Mouse (Mus musculus) megakaryocyte-erythroid progenitor cell, adult 5-6 weeks (primary cell): Measurements from ENCODE around the gene Ccr1l1. TPM values are rescaled to one million over a fixed set of nuclear protein-coding genes. Genes with fewer than 3 reads are reported as not detected.
A peak's percentile ranks its signal among the peaks of the same experiment; 100 is the strongest.

Experiments
- ATAC-seq: replicated peaks from 2 replicates; pipeline ENCODE4 v1.8.0; 2016; ENCODE audit warnings: mild to moderate bottlenecking, inconsistent platforms; ENCODE audit not compliant: severe bottlenecking, poor library complexity, low FRiP score, low TSS enrichment
- total RNA-seq, 2 experiments: library from RNA; stranded (forward) in 1 of 2; stranded (reverse) in 1 of 2; fragments of 200-1000, 215-1000 nt in 1 of 2; fragments of >200 nt in 1 of 2; fragmentation: Nextera tagmentation in 1 of 2; gene quantifications; 2 replicates each; pipeline ENCODE4 v1.2.3; 2014 to 2017

Gene Ccr1l1
- total RNA-seq, 2 experiments from 2014 or later: not detected

DNA sequence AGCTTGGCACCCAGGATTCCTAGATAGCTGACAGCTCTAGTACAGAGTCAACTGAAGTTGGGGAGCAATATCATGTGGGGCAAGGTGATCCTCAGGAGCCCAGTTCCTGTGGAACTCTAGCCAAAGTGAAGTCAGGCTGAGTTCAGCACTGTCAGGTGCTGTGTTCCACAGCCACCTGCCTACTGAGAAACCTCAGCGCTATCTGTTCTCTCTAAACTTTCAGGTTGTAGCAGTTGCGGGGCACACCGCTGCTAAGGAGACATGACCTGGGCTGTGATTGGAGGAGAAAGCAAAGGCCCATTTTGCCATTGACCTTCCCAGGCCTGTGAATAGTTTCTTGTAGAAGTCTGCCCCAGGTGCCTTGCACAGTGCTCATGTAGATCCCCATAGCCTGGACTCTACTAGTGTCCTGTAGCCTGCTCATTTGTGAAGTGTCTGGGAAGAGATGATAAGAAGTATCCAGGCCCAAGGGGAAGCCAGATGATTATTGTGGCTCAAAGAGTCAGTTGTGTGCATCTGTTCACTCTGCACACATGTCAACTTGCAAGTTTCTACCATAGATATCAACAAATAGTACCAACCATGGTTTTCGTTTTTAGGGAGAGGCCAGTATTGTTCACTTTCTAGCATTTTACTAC lies 11.2 kb downstream of the Ccr1l1 start:
- ATAC-seq: peak; percentile 96

DNA sequence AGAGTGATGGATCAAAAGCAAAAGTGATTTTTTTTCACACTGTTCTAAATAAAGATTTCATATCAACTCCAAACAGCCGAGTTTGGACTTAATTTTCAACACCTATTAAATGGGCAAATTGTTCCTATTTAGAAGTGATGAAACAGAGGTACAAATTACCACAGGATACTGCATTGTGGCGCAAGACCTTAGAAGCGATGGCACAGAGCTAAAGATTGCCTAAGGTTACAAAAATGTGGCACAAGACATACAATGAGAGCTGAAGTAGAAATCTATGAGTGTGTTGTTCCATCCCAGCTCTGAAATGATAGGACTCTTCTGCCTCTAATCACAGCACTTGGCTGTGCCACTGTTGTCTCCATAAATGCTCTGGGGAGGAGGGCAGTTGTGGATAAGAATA lies 13.4 kb downstream of the Ccr1l1 start:
- ATAC-seq: no peak

DNA sequence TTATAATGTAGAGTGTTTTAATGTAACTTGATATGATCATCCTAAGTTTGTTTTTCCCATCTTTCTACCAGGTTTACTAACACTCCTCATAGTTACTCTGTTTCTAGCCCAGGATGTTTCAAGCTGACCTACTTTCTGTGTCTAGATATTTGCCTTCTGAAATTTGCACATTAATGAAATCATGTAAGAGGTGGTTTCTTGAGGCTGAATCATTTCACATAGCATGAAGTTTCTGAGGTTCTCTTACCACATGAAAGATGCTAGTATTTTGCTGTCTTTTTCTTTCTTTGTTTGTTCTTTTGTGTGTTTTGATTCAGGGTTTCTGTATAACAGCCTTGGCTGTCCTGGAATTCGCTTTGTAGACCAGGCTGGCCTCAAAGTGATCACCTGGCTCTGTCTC lies 18.0 kb downstream of the Ccr1l1 start:
- no peak for ATAC-seq

DNA sequence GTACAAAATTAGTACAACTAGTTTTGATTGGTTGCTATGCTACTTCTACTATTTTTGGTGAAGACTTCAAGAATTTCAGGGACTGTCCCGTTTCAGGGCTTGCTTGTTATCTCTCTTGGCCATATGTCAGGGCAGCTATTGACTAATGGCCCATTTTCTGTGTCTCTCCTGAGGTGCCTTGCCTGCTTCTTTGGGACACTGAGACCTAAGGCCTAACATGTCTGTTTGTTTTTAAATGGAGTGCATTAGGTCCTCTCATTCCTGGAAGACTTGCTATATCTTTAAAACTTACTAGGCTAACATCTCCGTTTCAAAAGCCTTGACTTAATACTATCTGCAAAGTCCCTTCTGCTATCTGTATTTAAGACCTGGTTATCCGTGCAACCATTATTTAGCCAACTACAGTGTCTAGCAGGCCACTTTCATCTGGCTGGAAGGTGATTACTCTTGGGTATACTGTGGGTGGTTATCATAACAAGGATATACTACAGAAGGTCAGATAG lies 20.2 kb downstream of the Ccr1l1 start:
- ATAC-seq: peak; percentile 99

DNA sequence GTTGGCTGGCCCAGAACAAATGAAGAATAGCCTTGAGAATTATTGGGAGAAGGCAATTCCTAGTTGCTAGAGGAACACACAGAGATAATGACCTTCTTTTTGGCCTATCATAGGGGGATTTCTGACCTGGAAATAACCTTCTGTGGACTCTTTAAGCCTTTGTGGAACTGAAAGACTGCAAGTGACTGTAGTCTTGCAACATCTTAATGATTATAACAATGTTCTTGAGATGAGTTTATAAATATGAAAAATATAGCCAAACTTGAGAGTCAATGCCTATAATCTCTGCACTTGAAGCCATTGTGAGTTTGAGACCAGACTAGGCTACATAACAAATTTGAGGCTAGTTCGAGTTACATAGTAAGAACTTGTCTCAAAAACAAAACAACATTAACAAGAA lies 21.3 kb downstream of the Ccr1l1 start:
- ATAC-seq: no peak

DNA sequence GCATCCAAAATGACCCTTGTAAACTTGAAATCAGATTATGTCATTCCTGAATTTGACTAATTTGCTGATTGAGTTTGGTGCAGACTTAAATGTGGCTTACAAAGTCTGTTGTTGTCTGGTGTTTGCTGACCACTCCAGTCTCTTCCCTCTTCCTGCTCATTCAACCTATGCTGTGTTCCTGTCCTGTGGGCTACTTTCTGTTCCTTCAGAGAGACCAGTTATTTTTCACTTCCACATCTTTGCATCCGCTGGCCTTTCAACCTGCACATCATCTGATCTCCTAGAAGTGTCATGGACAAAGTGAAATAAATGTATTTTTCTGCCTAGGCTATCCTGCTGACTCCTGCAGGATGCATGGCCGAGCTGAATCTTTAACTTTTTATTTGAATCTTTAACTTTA lies 24.7 kb downstream of the Ccr1l1 start:
- ATAC-seq: no peak

DNA sequence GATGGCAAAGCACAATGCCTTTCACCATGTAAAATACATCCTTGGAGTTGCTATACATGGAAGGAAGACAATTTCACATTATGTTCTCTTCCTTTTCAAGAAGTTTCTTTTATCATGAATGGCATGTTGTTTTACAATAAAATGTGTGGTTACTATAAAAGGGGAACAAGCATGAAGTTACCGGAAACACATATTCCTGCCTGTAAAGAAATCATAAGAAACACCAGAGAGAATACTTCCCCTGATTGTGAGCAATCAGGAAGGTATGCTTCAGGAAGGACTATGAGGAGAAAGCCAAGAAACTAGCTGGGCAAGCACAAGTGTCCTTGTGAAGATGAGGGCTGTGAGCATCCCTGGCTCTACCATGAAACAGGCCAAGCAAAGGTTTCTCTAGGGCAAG lies 27.0 kb downstream of the Ccr1l1 start:
- no peak for ATAC-seq

DNA sequence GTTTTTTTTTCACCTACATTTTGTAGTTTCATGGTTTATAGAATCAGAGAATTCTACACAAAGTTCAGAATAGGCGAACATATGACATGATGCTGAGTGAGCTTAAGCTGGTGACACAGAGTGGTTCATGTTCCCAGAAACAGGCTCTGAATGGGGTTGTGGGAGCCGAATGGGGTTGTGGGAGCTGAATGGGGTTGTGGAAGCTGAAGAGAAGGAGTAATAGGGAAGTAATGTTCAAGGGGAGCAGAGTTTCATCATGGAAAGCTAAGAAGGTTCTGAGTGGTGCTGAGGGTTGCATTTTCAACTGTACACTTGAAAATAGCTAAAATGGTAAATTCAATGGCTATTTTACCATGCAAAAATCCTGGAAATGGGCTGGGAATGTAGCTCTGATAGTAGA lies 28.8 kb downstream of the Ccr1l1 start:
- ATAC-seq: no peak

DNA sequence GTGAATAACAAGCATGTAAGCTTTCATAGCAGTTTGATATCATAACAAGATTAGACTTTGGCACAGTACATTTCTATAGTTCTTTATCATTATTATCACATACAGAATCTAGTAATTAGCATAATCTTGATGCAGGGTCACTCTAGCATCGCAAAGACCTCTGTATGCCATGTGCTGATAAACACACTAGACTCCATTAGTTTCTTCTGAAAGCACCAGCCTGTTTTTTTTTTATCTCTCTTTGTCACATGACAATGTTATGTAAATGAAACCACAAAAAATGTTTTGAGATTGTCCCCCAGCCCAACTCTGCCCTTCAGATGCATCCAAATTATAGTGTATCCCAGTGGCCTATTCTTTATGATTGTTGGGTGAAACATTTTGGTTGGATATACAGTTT lies 30.4 kb downstream of the Ccr1l1 start:
- peak; percentile 69 for ATAC-seq

DNA sequence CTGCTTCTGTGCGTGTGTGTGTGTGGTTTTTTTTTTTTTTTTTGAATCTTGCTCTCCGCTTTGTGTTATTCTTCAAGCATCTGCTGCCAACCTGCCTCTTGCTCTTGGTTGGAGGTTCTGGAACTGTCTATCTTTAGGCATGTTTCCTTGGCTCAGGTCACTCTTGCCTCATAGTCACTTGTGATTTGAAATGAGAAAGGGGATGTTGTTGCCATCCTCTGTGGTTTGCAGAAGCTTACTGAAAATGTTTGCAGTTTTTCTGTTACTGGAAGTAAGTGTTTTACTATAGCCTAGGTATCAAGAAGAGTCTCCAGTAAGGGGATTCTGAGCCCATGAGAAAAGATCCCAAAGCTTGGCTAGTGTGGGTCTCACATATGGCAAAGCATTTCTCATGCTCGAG lies 36.2 kb downstream of the Ccr1l1 start:
- no peak for ATAC-seq

DNA sequence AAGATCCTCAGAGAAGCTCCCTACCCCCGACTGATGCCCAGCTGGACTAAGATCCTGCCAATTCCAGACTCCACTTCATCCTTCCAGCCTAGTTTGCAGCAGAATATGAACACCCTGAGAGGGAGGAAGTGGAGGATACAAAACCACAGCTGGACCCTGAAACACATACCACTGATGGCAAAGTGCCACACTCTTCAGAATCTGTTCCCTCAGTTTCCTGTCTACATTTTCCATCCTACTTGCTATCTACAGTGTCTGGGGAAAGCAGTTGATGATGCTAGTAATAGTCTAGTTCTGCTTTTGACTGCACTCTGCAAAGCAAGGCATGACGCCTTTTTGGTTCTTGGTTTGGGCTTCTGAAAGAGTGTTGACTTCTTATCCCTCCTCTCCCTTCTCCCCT lies 36.9 kb downstream of the Ccr1l1 start:
- ATAC-seq: peak; percentile 57

DNA sequence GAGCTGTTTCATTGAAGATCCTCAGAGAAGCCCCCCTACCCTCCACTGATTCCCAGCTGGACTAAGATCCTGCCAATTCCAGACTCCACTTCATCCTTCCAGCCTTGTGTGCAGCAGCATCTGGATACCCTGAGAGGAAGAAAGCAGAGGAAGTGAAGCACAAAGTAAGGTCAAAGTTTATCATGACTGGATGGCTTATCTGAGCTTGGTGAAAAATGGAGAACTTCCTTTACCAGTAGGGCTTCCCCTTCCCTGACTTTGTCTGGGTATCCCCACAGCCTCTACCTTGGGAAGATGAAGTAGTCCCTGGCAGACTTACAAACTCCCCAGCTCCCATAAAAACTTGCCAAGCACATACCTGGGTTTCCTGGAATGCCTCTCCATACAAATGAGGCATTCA lies 37.6 kb downstream of the Ccr1l1 start:
- ATAC-seq: no peak

DNA sequence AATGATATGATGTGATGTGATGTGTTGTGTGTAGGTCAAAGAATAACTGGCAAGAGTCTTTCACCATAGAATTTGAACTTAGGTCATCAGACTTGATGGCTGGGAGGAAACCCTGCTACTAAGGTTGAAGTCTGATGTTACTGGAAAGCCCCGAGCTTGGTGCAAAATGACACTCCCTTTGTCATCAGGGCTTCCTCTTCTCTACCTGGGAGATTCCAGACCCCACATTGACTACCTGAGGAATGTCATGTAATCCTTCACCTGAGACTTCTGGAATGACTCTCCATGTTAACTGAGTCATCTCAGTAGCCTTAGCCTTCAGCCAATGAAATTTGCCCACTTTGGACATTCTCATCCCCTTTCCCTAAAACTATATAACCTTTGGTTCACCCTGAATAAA lies 38.0 kb downstream of the Ccr1l1 start:
- no peak for ATAC-seq

DNA sequence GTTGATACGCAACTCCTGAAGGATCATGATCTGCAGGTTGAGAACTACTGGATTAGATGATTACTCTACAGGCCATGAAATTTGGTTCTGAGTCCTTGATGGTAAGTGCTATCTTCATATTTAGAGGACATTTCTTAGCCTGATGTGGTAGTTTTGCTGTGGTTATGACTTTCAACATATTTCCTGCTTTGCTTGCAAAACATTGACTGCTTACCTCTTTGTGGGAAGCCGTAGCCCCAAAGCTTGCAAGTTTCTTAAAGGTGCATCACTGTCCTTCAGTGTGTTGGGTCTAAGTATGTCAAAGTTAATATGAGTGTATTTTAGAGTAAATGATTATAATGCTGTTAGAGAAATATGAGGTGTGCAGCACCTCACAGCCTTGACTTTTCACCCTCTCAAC lies 40.2 kb downstream of the Ccr1l1 start:
- ATAC-seq: no peak

DNA sequence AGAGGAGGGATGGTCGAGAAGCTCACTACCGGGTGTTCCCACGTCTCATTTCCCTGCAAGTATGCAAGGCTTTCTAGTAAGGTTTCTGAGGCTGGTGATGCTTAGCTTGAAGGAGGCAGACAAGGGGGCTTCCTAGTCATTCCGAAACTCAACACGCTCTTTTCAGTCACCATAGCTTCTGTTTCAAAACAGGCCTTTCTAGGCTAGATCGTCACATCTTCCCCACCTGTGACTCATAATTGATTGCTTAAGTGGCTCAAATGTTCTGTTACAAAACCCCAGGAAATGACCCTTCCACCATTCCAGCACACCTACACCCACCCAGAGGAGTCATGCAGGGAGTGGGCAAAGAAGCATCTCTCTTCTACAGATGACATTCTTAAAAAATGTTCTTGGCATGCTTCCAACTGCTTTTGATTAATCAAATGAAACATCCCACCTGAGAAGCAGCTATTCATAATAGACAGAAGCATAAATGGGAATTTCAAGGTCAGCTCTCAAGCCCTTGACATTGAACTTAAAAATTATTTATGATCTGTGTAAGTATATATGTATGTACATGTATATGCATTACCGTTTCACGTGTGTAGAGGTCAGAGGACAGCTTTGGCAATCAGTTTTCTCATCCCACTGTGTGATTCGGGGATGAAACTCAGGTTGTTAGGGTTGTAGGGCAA lies 41.5 kb downstream of the Ccr1l1 start:
- no peak for ATAC-seq

DNA sequence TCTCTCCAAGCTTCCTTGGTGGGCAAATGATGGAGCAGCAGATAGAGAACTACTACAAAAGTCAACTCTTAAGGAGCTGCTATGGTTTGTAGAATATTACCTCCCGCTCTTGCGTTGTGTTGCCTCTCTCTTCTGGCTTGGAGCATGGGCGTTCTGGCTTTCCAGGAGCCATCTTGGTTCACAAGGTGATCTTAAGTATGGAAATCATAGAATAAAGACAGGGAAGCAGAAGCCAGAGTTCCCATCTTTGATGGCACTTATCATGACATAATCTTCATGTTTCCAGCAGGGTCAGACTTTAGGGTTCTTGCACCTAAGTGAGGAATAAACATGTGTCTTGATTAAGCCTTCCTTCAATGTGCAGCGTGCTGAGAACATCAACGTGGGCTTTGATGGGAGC lies 42.4 kb downstream of the Ccr1l1 start:
- no peak for ATAC-seq

DNA sequence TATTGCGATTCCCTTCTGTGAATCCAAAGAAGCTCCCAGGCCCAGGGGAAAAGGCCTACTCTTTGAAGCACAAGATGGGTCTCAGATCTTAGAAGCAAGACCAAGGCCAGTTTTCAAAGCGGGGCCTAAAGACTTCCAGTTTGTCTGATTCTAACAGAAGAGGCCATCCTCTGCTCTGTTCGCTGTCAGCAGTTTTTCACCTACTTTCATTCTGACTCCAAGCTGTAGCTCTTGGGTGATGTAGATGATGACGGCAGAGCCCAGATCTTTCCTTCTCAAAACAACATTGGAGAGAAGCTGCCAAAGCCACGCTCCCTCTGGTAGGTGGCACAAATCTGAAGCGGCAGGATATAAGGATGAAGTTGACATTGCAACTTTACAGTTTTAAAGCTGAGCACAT lies 42.9 kb downstream of the Ccr1l1 start:
- ATAC-seq: no peak

DNA sequence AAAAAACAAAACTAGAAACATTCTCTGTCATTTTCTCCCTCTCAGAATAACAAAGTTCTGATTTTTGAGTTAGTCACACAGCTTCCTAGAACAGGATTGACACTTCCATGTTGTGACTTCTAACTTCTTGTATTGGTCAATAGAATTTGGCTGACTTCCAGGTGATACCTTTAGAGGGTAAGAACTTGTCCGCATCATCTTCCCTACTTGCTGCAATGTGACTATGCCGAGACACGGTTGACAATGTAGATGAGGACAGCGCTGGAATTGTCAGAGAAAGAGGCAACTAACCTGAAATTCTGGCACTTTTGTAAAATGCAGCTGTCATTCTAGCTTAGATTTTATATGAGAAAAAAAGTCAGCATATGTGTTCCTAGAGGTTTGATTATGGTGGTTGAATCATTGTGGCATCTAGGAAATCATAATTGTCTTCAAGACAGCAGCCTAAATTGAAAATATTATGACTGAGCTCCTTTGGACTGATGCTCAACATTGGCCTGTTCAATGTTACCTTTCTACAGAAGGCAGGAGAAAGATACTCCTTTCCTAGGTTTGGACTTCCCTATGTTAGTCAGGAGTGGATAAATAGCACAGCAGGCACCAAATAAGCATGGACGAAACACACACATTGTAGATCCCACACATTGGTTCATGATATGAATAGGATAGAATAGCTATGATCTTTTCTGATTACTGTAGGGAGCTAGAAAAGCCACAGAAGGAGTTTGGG lies 44.3 kb downstream of the Ccr1l1 start:
- no peak for ATAC-seq

DNA sequence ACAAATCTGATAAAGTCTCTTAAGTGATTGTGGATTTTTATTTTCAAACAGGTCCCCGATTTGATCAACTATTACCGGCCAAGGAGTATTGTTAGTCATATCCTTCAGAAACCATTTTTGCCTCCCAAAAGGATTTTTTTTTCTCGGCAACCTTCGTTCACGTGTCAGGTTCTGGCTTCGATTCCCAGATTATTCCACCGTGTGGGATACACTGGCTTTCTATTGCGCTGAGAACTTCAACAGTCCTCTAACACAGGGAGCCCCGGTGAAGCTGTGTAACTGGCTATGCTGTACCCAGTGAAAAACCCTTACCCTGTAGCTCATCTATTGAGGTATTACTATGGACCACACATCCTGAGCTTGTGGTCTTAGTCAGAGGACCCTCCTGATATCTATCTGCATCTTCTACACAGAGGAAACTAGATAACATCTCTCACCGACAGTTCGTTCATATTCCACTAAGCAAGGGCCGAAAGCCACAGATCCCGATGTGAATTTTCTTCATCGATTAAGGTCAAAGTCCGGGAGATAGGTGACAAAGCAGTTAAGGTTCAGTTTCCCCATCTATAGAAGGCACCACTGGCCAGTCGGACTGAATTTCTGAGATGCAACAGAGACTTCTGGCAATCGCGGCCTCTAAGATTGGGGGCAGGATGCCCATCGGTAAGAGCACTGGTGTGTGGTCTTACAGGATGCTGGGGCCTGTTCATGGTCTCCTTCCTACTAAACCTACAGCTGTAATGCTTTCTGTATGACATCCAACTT lies 45.1 kb downstream of the Ccr1l1 start:
- ATAC-seq: no peak
